Mouse (Mus musculus) heart, embryonic 10.5 days (tissue): ENCODE results near the gene Efhd2. TPM values are rescaled to one million over a fixed set of nuclear protein-coding genes. Genes with fewer than 3 reads are reported as not detected.

ENCODE experiments used
- DNase-seq: peaks from one replicate; pipeline ENCODE4 v3.0.0-alpha.2; 2017; ENCODE audit warnings: low spot score
- H3K27ac ChIP-seq: fragments of 300-500 bp; sonication (generic); 2 replicates; pipeline ENCODE4 v1.5.1; 2016; ENCODE audit warnings: mild to moderate bottlenecking
- H3K27me3 ChIP-seq: fragments of 300-500 bp; sonication (generic); 2 replicates; pipeline ENCODE4 v1.6.1; 2016; ENCODE audit warnings: mild to moderate bottlenecking; ENCODE audit not compliant: poor library complexity, insufficient read depth, severe bottlenecking
- H3K36me3 ChIP-seq: fragments of 300-500 bp; sonication (generic); 2 replicates; pipeline ENCODE4 v1.6.1; 2016; ENCODE audit warnings: mild to moderate bottlenecking, moderate library complexity
- H3K4me1 ChIP-seq: fragments of 300-500 bp; sonication (generic); 2 replicates; pipeline ENCODE4 v1.6.1; 2016; ENCODE audit warnings: mild to moderate bottlenecking
- H3K4me3 ChIP-seq: fragments of 300-500 bp; sonication (generic); 2 replicates; pipeline ENCODE4 v1.5.1; 2016; ENCODE audit warnings: mild to moderate bottlenecking, moderate library complexity
- H3K9me3 ChIP-seq: fragments of 300-500 bp; sonication (generic); 2 replicates; pipeline ENCODE4 v1.6.1; 2016; ENCODE audit warnings: mild to moderate bottlenecking, moderate library complexity
- WGBS: fragments of 180-500 bp; shearing (Covaris S2); methylation state at CpG from one replicate; pipeline ENCODE4 v1.1.7; 2016; 5-methylcytosine and 5-hydroxymethylcytosine counted together
- polyA plus RNA-seq: library from polyadenylated mRNA; unstranded; fragments of >200 nt; fragmentation: Nextera tagmentation; extraction: Ambion mirVana; gene quantifications from 2 replicates; pipeline ENCODE4 v1.2.1, GENCODE M21; 2016

Efhd2 gene
- polyA plus RNA-seq, result 139 and 151 TPM in 2 replicates

DNA sequence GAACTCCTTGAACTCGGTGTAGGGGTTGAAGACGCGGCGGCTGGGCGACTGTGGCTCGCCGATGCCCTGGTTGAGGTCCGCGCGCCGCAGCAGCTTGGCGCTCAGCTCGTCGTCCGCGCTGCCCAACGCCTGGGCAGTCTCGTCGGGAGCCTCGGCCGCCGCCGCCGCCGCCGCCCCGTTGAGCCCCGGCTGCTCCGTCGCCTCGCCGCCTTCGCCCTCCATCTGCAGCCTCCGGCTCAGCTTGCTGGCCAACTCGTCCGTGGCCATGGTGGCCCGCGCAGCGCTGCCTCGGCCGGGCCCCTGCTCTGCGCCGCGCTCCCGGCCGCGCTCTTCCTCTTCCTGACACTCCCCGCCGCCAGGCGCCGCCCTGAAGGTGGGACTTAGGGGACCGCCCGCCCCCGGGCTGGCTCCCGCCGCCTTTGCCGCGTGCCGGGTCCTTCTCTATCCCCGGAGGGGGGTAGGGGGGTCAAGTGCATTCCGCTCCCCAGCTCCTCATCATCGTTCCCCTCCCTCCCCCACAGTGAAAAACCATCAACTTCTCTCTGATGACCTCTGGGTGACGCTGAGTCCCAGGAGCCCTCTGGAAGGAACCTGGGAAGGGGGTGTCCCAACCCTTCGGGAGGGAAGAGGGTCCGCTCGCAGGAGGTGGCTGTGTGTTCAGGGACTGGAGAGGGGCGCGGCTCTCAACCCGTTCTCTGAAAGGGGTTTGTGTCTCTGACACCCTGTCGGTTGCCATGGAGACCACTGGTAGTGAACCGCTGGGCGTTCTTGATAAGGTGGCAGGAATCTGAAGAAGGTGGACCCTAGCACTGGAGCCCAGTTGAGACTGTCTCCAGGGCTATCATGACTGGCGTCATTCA, at the start of gene Efhd2:
TSS of gene Efhd2 (minus strand) at position 320 of the 860 bp plus-strand sequence.
- Histone ChIP-seq H3K27me3 (no peaks in the 10 kb centered on the region), H3K27ac (peak within 1 kb of the TSS; percentile 93), H3K9me3 (no peaks in the 10 kb centered on the region), H3K4me1 (peaks cover 74% of the 10 kb centered on the region), H3K4me3 (peak within 1 kb of the TSS; percentile 74), H3K36me3 (peaks cover 24% of the 10 kb centered on the region)
- WGBS, result under 1% methylated on average over 73 of the region's 73 CpGs
- peak; percentile 98 for DNase-seq

DNA sequence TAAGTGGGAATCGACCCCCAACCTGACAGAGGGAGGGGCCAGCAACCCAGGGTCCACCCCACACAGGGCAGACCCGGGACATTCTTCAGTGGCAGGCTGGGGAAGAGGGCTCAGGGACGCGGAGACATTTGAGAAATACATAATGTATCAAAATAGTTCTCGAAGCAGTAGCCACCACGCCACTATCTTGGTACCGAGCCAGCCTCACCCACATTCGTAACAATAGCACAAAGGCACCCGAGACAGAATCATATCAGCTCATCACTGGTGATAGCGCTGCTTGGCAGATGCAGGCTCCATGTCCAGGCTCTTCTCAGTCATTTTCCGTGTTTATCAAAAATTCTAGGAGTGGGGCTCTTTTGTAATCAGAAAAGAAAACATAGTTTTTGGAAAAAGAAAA, 49.2 kb upstream of the Efhd2 start:
- Histone ChIP-seq H3K27ac (no peak overlapping the region), H3K4me3 (no peak overlapping the region), H3K36me3 (no peaks in the 10 kb centered on the region), H3K9me3 (no peaks in the 10 kb centered on the region), H3K27me3 (no peaks in the 10 kb centered on the region), H3K4me1 (peaks cover 22% of the 10 kb centered on the region)
- no peak for DNase-seq
- 57% methylated on average over 11 of the region's 11 CpGs for WGBS

DNA sequence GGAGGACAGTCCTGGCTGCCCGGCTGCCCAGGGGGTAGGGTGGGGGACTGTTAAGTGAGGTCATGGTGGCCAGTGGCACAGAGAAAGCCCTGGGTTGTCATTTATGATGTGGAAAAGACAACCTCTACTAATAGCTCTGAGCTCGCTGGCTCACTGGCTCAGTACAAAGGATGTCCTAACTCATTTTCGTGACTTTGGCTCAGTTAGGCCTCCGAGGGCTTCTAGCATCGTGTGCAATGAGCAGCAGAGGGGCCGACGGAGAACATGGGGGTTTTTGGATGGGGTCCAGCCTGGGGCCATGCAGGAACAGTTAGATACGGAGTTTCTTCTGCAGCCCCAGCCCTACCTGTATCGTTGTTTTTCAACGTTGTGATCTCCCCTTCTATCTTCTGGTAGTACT, 45.7 kb upstream of the Efhd2 start:
- Histone ChIP-seq H3K4me3 (no peak overlapping the region), H3K27me3 (no peaks in the 10 kb centered on the region), H3K36me3 (no peaks in the 10 kb centered on the region), H3K9me3 (no peaks in the 10 kb centered on the region), H3K4me1 (peaks cover 39% of the 10 kb centered on the region), H3K27ac (no peak overlapping the region)
- no peak for DNase-seq
- WGBS, result 90% methylated on average over 10 of the region's 10 CpGs

DNA sequence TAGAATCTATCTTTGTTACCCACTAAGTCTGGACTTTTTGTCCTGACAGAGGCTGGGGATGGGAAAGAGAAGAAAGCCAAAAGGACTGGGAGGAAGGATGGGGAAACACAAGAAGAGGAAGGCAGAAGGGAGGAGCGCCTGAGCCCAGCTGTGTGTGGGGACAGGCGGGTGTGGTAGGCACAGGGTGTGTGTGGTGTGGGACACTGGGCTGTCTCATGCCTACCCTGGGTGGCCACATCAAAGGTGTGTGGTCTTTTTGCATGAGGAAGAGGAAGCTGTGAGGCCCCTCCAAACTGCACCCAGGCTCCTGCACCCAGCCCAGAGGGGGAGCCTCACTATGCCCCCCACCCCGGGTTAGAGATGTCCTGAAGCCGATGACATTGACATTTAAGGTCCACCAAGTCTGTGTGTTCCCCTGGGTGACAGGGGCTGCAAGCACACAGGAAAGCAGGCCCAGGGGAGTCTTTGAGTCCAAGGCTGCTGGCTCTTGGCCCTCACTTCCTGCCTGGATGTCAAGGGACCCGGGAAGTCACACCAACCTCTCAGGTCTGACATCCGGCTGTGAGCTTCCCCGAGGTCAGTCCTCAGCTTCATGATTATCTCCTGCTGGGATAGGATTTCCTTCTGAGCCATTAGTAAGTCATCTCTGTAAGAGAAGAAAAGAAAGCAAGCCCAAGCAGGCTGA, 43.2 kb upstream of the Efhd2 start:
- no peaks in the 10 kb centered on the region for H3K27me3 ChIP-seq
- no peak for DNase-seq
- no peak overlapping the region for H3K27ac ChIP-seq
- no peaks in the 10 kb centered on the region for H3K9me3 ChIP-seq
- H3K4me1 ChIP-seq, result peaks cover 57% of the 10 kb centered on the region
- H3K36me3 ChIP-seq, result no peaks in the 10 kb centered on the region
- 64% methylated on average over 7 of the region's 7 CpGs for WGBS
- H3K4me3 ChIP-seq, result no peak overlapping the region

DNA sequence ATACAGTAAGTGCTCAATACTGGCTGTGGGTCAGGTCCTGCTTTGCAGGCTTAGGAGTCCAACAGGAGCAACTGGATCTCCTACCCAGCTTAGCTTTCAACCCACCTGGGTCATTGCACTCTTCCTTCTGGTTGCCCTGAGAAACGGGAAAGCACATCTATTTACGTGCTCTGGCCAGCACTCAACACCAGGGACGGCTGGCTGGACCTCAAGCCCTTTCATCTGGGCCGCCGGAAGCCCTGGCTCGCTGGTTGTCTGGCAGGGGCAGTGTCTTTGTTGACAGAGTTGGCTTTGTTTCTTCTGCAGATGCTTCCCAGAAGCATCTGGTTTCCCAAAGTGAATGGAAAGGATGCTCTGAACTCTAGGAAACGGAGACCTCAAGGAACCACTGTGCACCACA, 39.3 kb upstream of the Efhd2 start:
- peak; percentile 87 for DNase-seq
- Histone ChIP-seq H3K9me3 (no peaks in the 10 kb centered on the region), H3K27ac (peak overlapping the region; percentile 67), H3K4me1 (peaks cover 51% of the 10 kb centered on the region), H3K27me3 (no peaks in the 10 kb centered on the region), H3K36me3 (no peaks in the 10 kb centered on the region), H3K4me3 (no peak overlapping the region)
- WGBS, result 15% methylated on average over 7 of the region's 7 CpGs

DNA sequence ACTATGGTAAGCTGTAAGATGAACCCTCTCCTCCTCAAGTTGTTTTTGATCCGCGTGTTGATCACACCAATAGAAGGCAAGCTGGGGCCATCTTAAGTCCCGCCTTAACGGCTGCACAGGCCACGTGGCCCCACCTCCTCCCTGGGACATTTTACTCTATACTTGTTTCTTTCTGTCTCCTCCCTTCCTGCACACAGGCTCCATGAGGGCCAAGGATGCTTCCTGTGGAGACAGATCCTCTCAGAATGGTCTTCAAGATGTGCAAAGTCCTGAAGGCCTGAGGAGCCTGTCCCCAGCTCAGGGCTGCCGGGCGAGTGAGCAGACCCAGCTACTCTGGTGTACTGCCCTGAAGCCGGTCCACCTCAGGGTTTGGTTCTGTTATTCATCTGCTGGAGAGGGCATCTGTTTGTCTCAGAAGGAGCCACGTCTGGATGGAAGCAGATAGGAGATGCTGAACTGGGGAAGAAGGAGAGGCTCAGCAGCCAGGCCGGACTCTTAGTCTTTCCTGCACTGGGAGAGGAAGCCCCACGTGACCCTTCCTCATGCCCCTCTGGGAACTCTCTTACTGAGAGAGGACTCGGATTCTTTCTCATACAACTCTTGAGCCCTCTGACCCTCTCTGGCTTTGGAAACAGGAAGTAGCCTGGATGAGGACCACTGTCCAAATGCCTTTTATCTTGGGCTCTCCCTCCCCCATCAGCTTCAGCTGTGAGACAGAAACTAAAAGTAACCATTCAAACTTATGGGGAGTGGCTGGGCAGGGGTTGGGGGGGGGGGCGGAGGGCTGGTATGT, 38.7 kb upstream of the Efhd2 start:
- Histone ChIP-seq H3K27me3 (no peaks in the 10 kb centered on the region), H3K9me3 (no peaks in the 10 kb centered on the region), H3K4me3 (no peak overlapping the region), H3K4me1 (peaks cover 45% of the 10 kb centered on the region), H3K27ac (peak overlapping the region; percentile 67), H3K36me3 (no peaks in the 10 kb centered on the region)
- DNase-seq, result no peak
- WGBS, result 58% methylated on average over 13 of the region's 13 CpGs

DNA sequence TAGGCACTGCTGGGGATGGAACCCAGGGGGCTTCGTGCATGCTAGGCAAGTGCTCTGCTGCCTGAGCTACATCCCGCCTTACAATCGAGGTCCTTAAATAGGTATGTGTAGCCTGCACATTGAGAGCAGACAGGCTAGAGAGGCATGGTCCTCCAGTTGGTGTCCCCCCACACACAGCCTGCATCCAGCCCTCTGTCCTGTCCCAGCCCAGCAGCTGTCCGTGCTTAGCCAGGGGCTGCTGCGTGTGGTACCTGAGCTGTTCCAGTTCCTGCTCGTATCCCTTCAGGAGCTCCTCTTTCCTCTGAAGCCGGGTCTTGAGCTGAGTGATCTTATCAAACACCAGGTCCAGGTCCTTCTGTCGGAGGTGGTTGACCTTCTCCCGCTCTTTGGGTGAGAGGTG, 30.0 kb upstream of the Efhd2 start:
- DNase-seq, result no peak
- H3K27me3 ChIP-seq, result no peaks in the 10 kb centered on the region
- H3K36me3 ChIP-seq, result no peaks in the 10 kb centered on the region
- H3K9me3 ChIP-seq, result no peaks in the 10 kb centered on the region
- no peak overlapping the region for H3K4me3 ChIP-seq
- WGBS, result 42% methylated on average over 9 of the region's 9 CpGs
- peak overlapping the region; percentile 38; the same call in 1 of the 2 replicates for H3K27ac ChIP-seq
- peaks cover 54% of the 10 kb centered on the region for H3K4me1 ChIP-seq

DNA sequence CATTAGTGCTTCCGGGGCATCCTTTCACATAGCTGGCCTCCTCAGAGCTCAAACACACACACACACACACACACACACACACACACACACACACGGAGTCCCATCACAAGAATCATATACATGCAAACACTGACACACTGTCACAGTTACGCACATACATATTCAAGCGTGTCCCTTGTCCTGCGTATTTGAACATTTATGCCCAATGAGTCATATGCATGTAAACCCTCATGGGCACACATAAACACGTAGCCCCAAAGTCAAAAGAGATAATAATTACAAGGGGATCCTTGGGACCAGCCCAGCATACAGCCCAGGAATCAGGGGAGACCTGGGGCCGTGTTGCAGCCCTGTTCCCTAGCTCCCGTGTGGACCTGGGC, 27.7 kb upstream of the Efhd2 start:
- H3K4me1 ChIP-seq, result peaks cover 67% of the 10 kb centered on the region
- no peak overlapping the region for H3K4me3 ChIP-seq
- no peaks in the 10 kb centered on the region for H3K9me3 ChIP-seq
- no peaks in the 10 kb centered on the region for H3K27me3 ChIP-seq
- WGBS, result 91% methylated on average over 8 of the region's 8 CpGs
- H3K27ac ChIP-seq, result peak overlapping the region; percentile 68; the same call in 1 of the 2 replicates
- DNase-seq, result no peak
- H3K36me3 ChIP-seq, result no peaks in the 10 kb centered on the region

DNA sequence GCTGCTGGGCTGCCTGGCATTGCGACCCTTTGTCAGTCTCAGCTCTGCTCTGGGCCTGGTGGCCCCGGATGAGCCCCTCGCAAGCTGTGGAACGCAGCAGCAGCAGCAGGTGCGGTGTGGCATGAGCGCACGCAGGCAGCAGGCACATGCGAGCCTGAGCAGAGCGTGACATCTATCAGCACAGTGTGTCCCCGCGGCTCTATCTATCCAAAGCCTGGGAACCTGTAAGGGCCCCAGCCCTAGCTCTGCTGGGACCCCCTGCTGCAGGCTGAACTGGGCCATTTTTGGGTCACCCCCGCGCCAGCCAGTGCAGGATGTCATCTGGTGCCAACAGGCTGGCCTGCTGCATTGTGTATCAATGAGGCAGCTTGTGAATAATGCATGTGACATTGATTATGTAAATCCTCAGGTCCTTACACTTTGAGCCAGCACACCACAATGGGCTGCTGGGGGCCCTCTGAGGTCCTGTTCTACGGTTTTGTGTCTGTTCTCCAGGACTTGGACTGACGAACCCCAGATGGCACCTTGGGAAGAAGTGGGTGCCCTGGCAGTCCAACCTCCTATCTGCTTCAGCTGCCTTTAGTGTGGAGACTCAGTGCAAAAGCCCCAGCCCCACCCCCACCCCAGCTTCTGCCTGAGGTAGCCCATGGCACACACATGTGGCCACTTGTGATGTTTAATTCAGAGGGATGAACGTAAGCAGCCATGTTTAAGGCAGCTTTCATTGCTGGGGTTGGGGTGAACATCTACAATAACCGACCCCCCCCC, 27.2 kb upstream of the Efhd2 start:
- no peak for DNase-seq
- no peaks in the 10 kb centered on the region for H3K9me3 ChIP-seq
- 62% methylated on average over 17 of the region's 17 CpGs for WGBS
- no peaks in the 10 kb centered on the region for H3K36me3 ChIP-seq
- H3K4me1 ChIP-seq, result peaks cover 63% of the 10 kb centered on the region
- no peaks in the 10 kb centered on the region for H3K27me3 ChIP-seq
- H3K27ac ChIP-seq, result peak overlapping the region; percentile 68
- no peak overlapping the region for H3K4me3 ChIP-seq

DNA sequence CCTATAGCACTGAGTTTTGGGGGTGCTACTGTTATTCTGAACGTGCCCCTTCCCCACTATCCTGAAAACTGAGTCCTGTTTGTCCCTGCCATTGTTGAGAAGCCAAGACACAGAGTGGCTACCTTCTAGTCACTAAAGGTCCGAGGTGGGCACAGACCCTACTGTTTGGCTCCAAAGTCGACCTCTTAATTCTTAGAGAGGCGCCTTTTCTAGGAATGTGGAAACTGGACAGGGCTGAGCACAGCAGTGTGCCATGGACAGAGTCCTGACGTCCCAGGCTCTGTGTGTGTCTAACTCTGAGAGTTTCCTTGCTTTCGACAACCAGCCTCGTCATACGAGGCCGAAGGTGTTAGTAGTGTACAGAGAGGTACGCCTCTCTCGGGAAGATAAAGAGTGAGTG, 25.7 kb upstream of the Efhd2 start:
- no peaks in the 10 kb centered on the region for H3K9me3 ChIP-seq
- no peak for DNase-seq
- H3K4me3 ChIP-seq, result no peak overlapping the region
- peaks cover 75% of the 10 kb centered on the region for H3K4me1 ChIP-seq
- 50% methylated on average over 11 of the region's 11 CpGs for WGBS
- peak overlapping the region; percentile 82 for H3K27ac ChIP-seq
- H3K36me3 ChIP-seq, result no peaks in the 10 kb centered on the region
- H3K27me3 ChIP-seq, result no peaks in the 10 kb centered on the region

DNA sequence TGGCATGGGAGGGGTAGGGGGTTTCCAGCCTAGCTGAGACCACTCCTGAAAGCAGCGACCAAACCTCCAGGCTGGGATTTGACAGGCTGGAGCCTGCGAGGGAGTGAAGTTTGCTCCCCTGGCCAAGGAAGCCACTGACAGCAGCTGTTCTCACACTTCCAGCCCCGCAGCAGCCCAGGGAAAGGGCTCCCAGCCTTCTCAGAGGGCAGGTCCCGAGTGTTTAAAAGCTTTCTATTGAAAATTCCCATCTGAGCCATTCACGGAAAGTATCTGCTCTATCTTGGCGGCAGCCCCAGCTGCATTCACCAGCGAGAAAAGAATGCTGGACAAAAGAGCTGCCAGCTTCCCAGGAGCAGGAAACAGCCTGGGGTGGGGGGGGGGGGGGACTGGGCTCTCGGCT, 25.2 kb upstream of the Efhd2 start:
- WGBS, result 3% methylated on average over 8 of the region's 8 CpGs
- H3K9me3 ChIP-seq, result no peaks in the 10 kb centered on the region
- no peaks in the 10 kb centered on the region for H3K36me3 ChIP-seq
- H3K27me3 ChIP-seq, result no peaks in the 10 kb centered on the region
- no peak for DNase-seq
- H3K27ac ChIP-seq, result peak overlapping the region; percentile 82
- peaks cover 72% of the 10 kb centered on the region for H3K4me1 ChIP-seq
- peak overlapping the region; percentile 23; the same call in 1 of the 2 replicates for H3K4me3 ChIP-seq

DNA sequence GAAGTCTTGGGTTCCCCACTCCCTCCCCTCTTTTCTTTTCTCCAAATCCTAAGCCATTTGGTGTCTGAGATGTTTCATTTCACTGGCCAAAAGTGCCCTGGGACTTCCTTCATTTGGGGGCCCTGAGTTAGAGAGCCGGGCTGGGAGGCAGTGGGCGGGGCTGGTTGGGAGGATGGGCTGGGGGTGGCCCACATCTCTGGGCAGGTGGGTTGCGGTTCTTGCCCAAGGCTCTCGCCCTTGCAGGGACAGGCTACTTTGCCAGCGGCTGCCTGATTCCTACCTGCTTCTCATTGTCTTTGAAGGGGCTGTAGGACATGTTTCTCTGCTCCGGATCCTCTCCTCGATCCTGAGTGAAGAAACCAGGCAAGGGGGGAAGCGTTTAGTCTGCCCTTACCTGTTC, 24.2 kb upstream of the Efhd2 start:
- Histone ChIP-seq H3K4me3 (no peak overlapping the region), H3K9me3 (no peaks in the 10 kb centered on the region), H3K4me1 (peaks cover 70% of the 10 kb centered on the region), H3K36me3 (no peaks in the 10 kb centered on the region), H3K27ac (no peak overlapping the region), H3K27me3 (no peaks in the 10 kb centered on the region)
- 89% methylated on average over 8 of the region's 8 CpGs for WGBS
- DNase-seq, result no peak
